Mouse (Mus musculus): ENCODE results near the gene Olfr586. TPM values are rescaled to one million over a fixed set of nuclear protein-coding genes. Genes with fewer than 3 reads are reported as not detected.

Olfr586 gene
- total RNA-seq (2022), result not detected

- no peak for DNase-seq (ENCODE audit: low spot score)
Measured at GRCm38 (mm10) chr7:103125538-103125937, at the start of gene Olfr586. Gene Olfr586 (minus strand): TSS chr7:103125638.

- no peak for DNase-seq (ENCODE audit: low spot score)
Measured at GRCm38 (mm10) chr7:103169697-103170096, 44.3 kb upstream of the Olfr586 start.

GRCm38 (mm10) chr7:103156256-103156655 is 30.8 kb upstream of the Olfr586 start, which contains the start of gene Olfr589:
Gene Olfr589 (minus strand): TSS chr7:103156356.
- no peak for DNase-seq (ENCODE audit: low spot score)

- no peak for DNase-seq (ENCODE audit: low spot score)
Measured at GRCm38 (mm10) chr7:103140579-103140978, 15.1 kb upstream of the Olfr586 start, which contains the start of gene Olfr588-ps1. Gene Olfr588-ps1 (plus strand): TSS chr7:103140879.

GRCm38 (mm10) chr7:103119406-103119805 is 6.0 kb downstream of the Olfr586 start:
- no peak for DNase-seq (ENCODE audit: low spot score)

- DNase-seq (ENCODE audit: low spot score), result no peak
Measured at GRCm38 (mm10) chr7:103097420-103097819, 28.0 kb downstream of the Olfr586 start, which contains the start of gene Olfr585. Gene Olfr585 (plus strand): TSS chr7:103097720.

GRCm38 (mm10) chr7:103081585-103081984 is 43.9 kb downstream of the Olfr586 start, which contains the start of gene Olfr584:
Gene Olfr584 (plus strand): TSS chr7:103081885.
- no peak for DNase-seq (ENCODE audit: low spot score)

Other genes starting within 250 kb of the Olfr586 start
- not detected for gene Olfr568, start 248.5 kb downstream of the Olfr586 start, total RNA-seq (2022)
- gene Olfr569, start 234.8 kb downstream of the Olfr586 start, total RNA-seq (2022), result not detected
- not detected for gene Olfr570, start 231.1 kb downstream of the Olfr586 start, total RNA-seq (2022)
- not detected for gene Olfr571, start 208.1 kb downstream of the Olfr586 start, total RNA-seq (2022)
- gene Olfr572, start 201.2 kb downstream of the Olfr586 start, total RNA-seq (2022), result not detected
- gene Olfr573-ps1, start 183.1 kb downstream of the Olfr586 start, total RNA-seq (2022), result not detected
- not detected for gene Olfr574, start 177.2 kb downstream of the Olfr586 start, total RNA-seq (2022)
- not detected for gene Olfr575, start 166.9 kb downstream of the Olfr586 start, total RNA-seq (2022)
- not detected for gene Olfr576, start 163.0 kb downstream of the Olfr586 start, total RNA-seq (2022)
- not detected for gene Olfr577, start 149.7 kb downstream of the Olfr586 start, total RNA-seq (2022)
- not detected for gene Olfr578, start 136.3 kb downstream of the Olfr586 start, total RNA-seq (2022)
- gene Olfr582, start 87.6 kb downstream of the Olfr586 start, total RNA-seq (2022), result not detected
- gene Olfr583, start 74.3 kb downstream of the Olfr586 start, total RNA-seq (2022), result not detected
- gene Olfr584, start 43.8 kb downstream of the Olfr586 start, total RNA-seq (2022), result not detected
- gene Olfr585, start 27.9 kb downstream of the Olfr586 start, total RNA-seq (2022), result not detected
- not detected for gene Olfr588-ps1, start 15.2 kb upstream of the Olfr586 start, total RNA-seq (2022)
- not detected for gene Olfr589, start 30.7 kb upstream of the Olfr586 start, total RNA-seq (2022)
- not detected for gene Olfr591, start 52.7 kb upstream of the Olfr586 start, total RNA-seq (2022)
- gene Olfr592, start 59.2 kb upstream of the Olfr586 start, total RNA-seq (2022), result not detected
- not detected for gene Olfr593, start 86.2 kb upstream of the Olfr586 start, total RNA-seq (2022)
- gene Olfr594, start 91.4 kb upstream of the Olfr586 start, total RNA-seq (2022), result not detected
- not detected for gene Usp17ld, start 126.9 kb upstream of the Olfr586 start, total RNA-seq (2022)
- not detected for gene Olfr596, start 180.0 kb upstream of the Olfr586 start, total RNA-seq (2022)
- not detected for gene Olfr597, start 190.7 kb upstream of the Olfr586 start, total RNA-seq (2022)
- gene Olfr598, start 197.9 kb upstream of the Olfr586 start, total RNA-seq (2022), result not detected
- gene Olfr599, start 210.3 kb upstream of the Olfr586 start, total RNA-seq (2022), result not detected
- gene Olfr600, start 224.0 kb upstream of the Olfr586 start, total RNA-seq (2022), result not detected
- not detected for gene Olfr601, start 237.0 kb upstream of the Olfr586 start, total RNA-seq (2022)